Mouse (Mus musculus): ENCODE results near the gene Ssu2. TPM values are rescaled to one million over a fixed set of nuclear protein-coding genes. Genes with fewer than 3 reads are reported as not detected.

Gene Ssu2
- polyA plus RNA-seq (2017; shearing (Covaris generic)), result not detected

GRCm38 (mm10) chr6:112387947-112388346 is at the start of gene Ssu2:
Gene Ssu2 (minus strand): TSS chr6:112388023.

Other genes starting within 250 kb of the Ssu2 start
- not detected for gene Lmcd1, start 114.3 kb downstream of the Ssu2 start, polyA plus RNA-seq (2017; shearing (Covaris generic))
- not detected for gene Cav3, start 71.5 kb upstream of the Ssu2 start, polyA plus RNA-seq (2017; shearing (Covaris generic))
- gene Oxtr, start 101.9 kb upstream of the Ssu2 start, polyA plus RNA-seq (2017; shearing (Covaris generic)), result not detected